Mouse (Mus musculus) liver, adult 2 months (tissue): ENCODE data around the gene Sp140.
"Not testable (repeated sequence)": the region's sequence is repeated elsewhere in the genome, so short reads cannot be mapped to it uniquely, and the experiment has no call there.

ENCODE experiments used
- CTCF ChIP-seq: fragments of 200-500 bp; IDR thresholded peaks from 2 replicates; pipeline ENCODE4 v1.5.1; 2011; ENCODE audit warnings: low read depth, low read length, control low read depth
- POLR2A ChIP-seq: fragments of 200-500 bp; IDR thresholded peaks from 2 replicates; pipeline ENCODE4 v1.6.1; 2011; ENCODE audit warnings: low read length, control low read depth; ENCODE audit not compliant: insufficient read depth; ENCODE audit errors: extremely low read depth

GRCm38 (mm10) chr1:85555261-85555660 lies 44.9 kb upstream of the Sp140 start:
- not testable (repeated sequence) for TF ChIP-seq POLR2A, CTCF
